ENCODE assay signal across 25 mouse cellular contexts in the genomic region with DNA sequence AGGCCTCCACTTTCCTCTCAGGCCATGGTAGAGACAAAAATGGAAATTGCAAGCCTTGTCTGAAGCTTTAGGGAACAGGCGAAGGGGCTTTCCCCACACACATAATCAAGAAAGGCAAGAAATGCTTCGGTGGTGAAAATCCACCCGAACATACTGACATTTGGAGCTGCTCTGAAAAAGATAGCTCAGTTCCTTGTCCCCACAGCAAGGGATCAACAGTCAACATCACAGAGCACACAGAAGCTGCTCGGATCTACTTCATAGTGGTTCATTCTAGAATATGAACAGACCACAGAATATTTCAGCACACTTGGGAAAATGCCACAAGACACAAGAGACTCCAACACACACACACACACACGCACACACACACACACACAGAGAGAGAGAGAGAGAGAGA. TPM values are rescaled to one million over a fixed set of nuclear protein-coding genes. Genes with fewer than 3 reads are reported as not detected.
A peak's percentile ranks its signal among the peaks of the same experiment; 100 is the strongest.
DNase-seq lines count a peak whose midpoint lies in the region; ATAC-seq and TF ChIP-seq lines count a peak whose summit lies in the region.
"Had no signal": no experiment of that assay in that cellular context is flagged by ENCODE, and none has a peak within 500 bp of the region (broad histone marks: within the 10 kb centered on the region; RNA-seq: fewer than 3 reads in every experiment).

No protein-coding gene starts in this region.

- dilution Hi-C loops in CH12.LX (cut with MboI; ENCODE audit: extremely low pct_ligation_motif_present, extremely low pct_unique_long_range_greater_than_20kb, low sequenced_read_pairs): no loop called here

- no peaks in the 10 kb centered on the region for H3K36me3 ChIP-seq in CH12.LX (replicated peaks in 1 of 2; ENCODE audit: control insufficient read depth in 1 of 2, insufficient read depth in 1 of 2, low read length in 1 of 2)
- H3K36me3 ChIP-seq in liver, embryonic 16.5 days (ENCODE audit: control insufficient read depth, insufficient read depth): no peaks in the 10 kb centered on the region
- H3K36me3 ChIP-seq: embryonic facial prominence, embryonic 13.5 days; heart, embryonic 12.5 days; midbrain, embryonic 12.5 days; neural tube, embryonic 12.5 days had no signal

- no peak for TF ChIP-seq RAD21 in CH12.LX (IDR thresholded peaks at IDR 0.05; ENCODE audit: low read depth, low read length)

- no peak overlapping the region for H3K9ac ChIP-seq in CH12.LX (ENCODE audit: insufficient read depth, low read depth)
- no peak overlapping the region for H3K9ac ChIP-seq in liver, embryonic 16.5 days (ENCODE audit: low read depth, low read length)
- H3K9ac ChIP-seq: embryonic facial prominence, embryonic 13.5 days; heart, embryonic 12.5 days; lung, embryonic 14.5 days; midbrain, embryonic 12.5 days; neural tube, embryonic 12.5 days had no signal

- no peaks in the 10 kb centered on the region for H3K79me2 ChIP-seq in CH12.LX (replicated peaks; ENCODE audit: control insufficient read depth, extremely low read depth, insufficient read depth, poor library complexity, severe bottlenecking)

- no peak for TF ChIP-seq POLR2A in CH12.LX (IDR thresholded peaks at IDR 0.05; ENCODE audit: low read depth, low read length)

- H3K4me2 ChIP-seq in CH12.LX (ENCODE audit: insufficient read depth, low read depth, poor library complexity, severe bottlenecking): peak overlapping the region; percentile 29; the same call in 1 of the 2 replicates
- no peak overlapping the region for H3K4me2 ChIP-seq in liver, embryonic 16.5 days (ENCODE audit: low read depth, low read length)
- H3K4me2 ChIP-seq: embryonic facial prominence, embryonic 13.5 days; heart, embryonic 12.5 days; lung, embryonic 14.5 days; midbrain, embryonic 12.5 days; neural tube, embryonic 12.5 days had no signal

- WGBS in liver, embryonic 16.5 days (ENCODE audit: insufficient replicate concordance): 42% methylated on average over 5 of the region's 5 CpGs

- H3K4me1 ChIP-seq in CH12.LX (ENCODE audit: control insufficient read depth in 1 of 2, insufficient read depth in 2 of 2): peaks cover 0 to 10% of the 10 kb centered on the region in 2 experiments; a peak in 2 of 4 replicates
- no peaks in the 10 kb centered on the region for H3K4me1 ChIP-seq in liver, embryonic 16.5 days (ENCODE audit: control insufficient read depth, low read depth, low read length)
- H3K4me1 ChIP-seq: embryonic facial prominence, embryonic 13.5 days; heart, embryonic 12.5 days; midbrain, embryonic 12.5 days; neural tube, embryonic 12.5 days had no signal

- peak; percentile 40 for DNase-seq in CH12.LX (ENCODE audit: extremely low read depth)
- DNase-seq in MEL-GATA-1-ER (ENCODE audit: extremely low read depth, low read depth): peak; percentile 62
- DNase-seq in frontal cortex, postnatal 25 days (ENCODE audit: low spot score in 2 of 2): no peak
- DNase-seq in kidney, postnatal 14 days: no peak
- DNase-seq: adrenal gland, postnatal 25 days; cerebellum, adult 18-20 months; cerebellum, postnatal 14 days; heart, postnatal 10 days; kidney, adult 9 months; kidney, postnatal 36 days; lung, embryonic 14.5 days; lung, postnatal 36 days; retina, postnatal 1 day; right cerebral cortex, postnatal 25 days had no signal

- TF ChIP-seq CTCF in CH12.LX (conservative IDR thresholded peaks at IDR 0.05 in 1 of 2, IDR thresholded peaks at IDR 0.05 in 1 of 2; ENCODE audit: low read depth in 2 of 2, low read length in 2 of 2): no peak

- H3K4me3 ChIP-seq in CH12.LX (replicated peaks in 1 of 3; ENCODE audit: low read depth in 2 of 3, low read length in 2 of 3, poor library complexity in 1 of 3): no peak overlapping the region
- H3K4me3 ChIP-seq in liver, embryonic 16.5 days (ENCODE audit: low read depth, low read length): no peak overlapping the region
- H3K4me3 ChIP-seq: embryonic facial prominence, embryonic 13.5 days; erythroblast, embryonic 14.5 days; heart, embryonic 12.5 days; midbrain, embryonic 12.5 days; neural tube, embryonic 12.5 days had no signal

- in situ Hi-C loops in CH12.LX (cut with MboI; ENCODE audit: low pct_ligation_motif_present, low pct_unique_long_range_greater_than_20kb, low sequenced_read_pairs): no loop called here

- ATAC-seq in liver, embryonic 16.5 days (ENCODE audit: low read depth): 0 out of 2 replicates have a peak, but pooled peaks have one; percentile 9
- ATAC-seq in monocyte, adult 5-6 weeks (replicated peaks; ENCODE audit: insufficient number of reproducible peaks, low FRiP score, low TSS enrichment, poor library complexity, severe bottlenecking): peak; percentile 77
- ATAC-seq in erythroid progenitor cell, adult 5-6 weeks (replicated peaks; ENCODE audit: low FRiP score, poor library complexity, severe bottlenecking): no peak
- ATAC-seq: forebrain, embryonic 14.5 days; hindbrain, postnatal 0 days; intestine, embryonic 16.5 days had no signal

- no peaks in the 10 kb centered on the region for H3K27me3 ChIP-seq in CH12.LX (replicated peaks)
- no peaks in the 10 kb centered on the region for H3K27me3 ChIP-seq in liver, embryonic 16.5 days (ENCODE audit: control insufficient read depth, insufficient read depth, low read depth, low read length)
- H3K27me3 ChIP-seq: embryonic facial prominence, embryonic 13.5 days; heart, embryonic 12.5 days; midbrain, embryonic 12.5 days; neural tube, embryonic 12.5 days had no signal

- TF ChIP-seq EP300 in CH12.LX (IDR thresholded peaks at IDR 0.05; ENCODE audit: low read length): no peak

- H3K27ac ChIP-seq in CH12.LX (ENCODE audit: insufficient read depth, low read depth): no peak overlapping the region
- H3K27ac ChIP-seq in liver, embryonic 16.5 days (ENCODE audit: low read length): no peak overlapping the region
- H3K27ac ChIP-seq: embryonic facial prominence, embryonic 13.5 days; hindbrain, postnatal 0 days; midbrain, embryonic 12.5 days; neural tube, embryonic 12.5 days had no signal

- H3K9me3 ChIP-seq in CH12.LX (replicated peaks; ENCODE audit: low read length): peaks cover 6% of the 10 kb centered on the region
- H3K9me3 ChIP-seq in liver, embryonic 16.5 days (replicated peaks; ENCODE audit: control insufficient read depth, low read length): no peaks in the 10 kb centered on the region
- H3K9me3 ChIP-seq: heart, embryonic 12.5 days; midbrain, embryonic 12.5 days had no signal

TF ChIP-seq in CH12.LX, 34 proteins besides CTCF, POLR2A, EP300 and RAD21:
- TF ChIP-seq ELF1 (IDR thresholded peaks at IDR 0.05; ENCODE audit: low read depth, low read length) (no peak), CHD2 (IDR thresholded peaks at IDR 0.05; ENCODE audit: low read length) (no peak), ZNF384 (IDR thresholded peaks at IDR 0.05; ENCODE audit: low read depth, low read length) (no peak), JUN (IDR thresholded peaks at IDR 0.05; ENCODE audit: insufficient read depth, low read depth, low read length) (no peak), HCFC1 (IDR thresholded peaks at IDR 0.05; ENCODE audit: low read depth, low read length) (no peak), PAX5 (IDR thresholded peaks at IDR 0.05; ENCODE audit: low read length) (no peak), ZC3H11A (IDR thresholded peaks at IDR 0.05; ENCODE audit: low read depth, low read length) (no peak), E2F4 (IDR thresholded peaks at IDR 0.05; ENCODE audit: insufficient replicate concordance, low read depth, low read length) (no peak), ZKSCAN1 (IDR thresholded peaks at IDR 0.05; ENCODE audit: borderline replicate concordance, low read depth, low read length) (no peak), MYC (IDR thresholded peaks at IDR 0.05; ENCODE audit: low read depth, low read length) (no peak), MAX (IDR thresholded peaks at IDR 0.05; ENCODE audit: low read length) (no peak), USF2 (conservative IDR thresholded peaks at IDR 0.05; ENCODE audit: low read depth, low read length) (no peak), SIN3A (IDR thresholded peaks at IDR 0.05; ENCODE audit: low read length) (no peak), ETS1 (conservative IDR thresholded peaks at IDR 0.05; ENCODE audit: low read depth, low read length) (no peak), MAZ (IDR thresholded peaks at IDR 0.05; ENCODE audit: low read depth, low read length) (no peak), MEF2A (IDR thresholded peaks at IDR 0.05; ENCODE audit: borderline replicate concordance, low read depth, low read length) (no peak), ZMIZ1 (IDR thresholded peaks at IDR 0.05; ENCODE audit: low read depth, low read length) (no peak)

RNA-seq across cellular contexts. Expression of a gene that starts 14.6 kb away (rescaled TPM):
- total RNA-seq in CH12.LX (2012; rRNA removed) (0.81 and 0.88 TPM in 2 replicates), CH12.LX (2014; rRNA removed) (0.16 and 0.30 TPM in 2 replicates)
- polyA plus RNA-seq in CH12.LX (2012; ENCODE audit: insufficient read length, low read depth): 1.4 and 1.8 TPM in 2 replicates
- polyA plus RNA-seq in liver, embryonic 16.5 days (2015; fragmentation: Nextera tagmentation; extraction: Ambion mirVana): 6.2 and 7.2 TPM in 2 replicates
- 39.0 to 79.2 TPM (median 41.9 TPM) in 3 replicates for total RNA-seq in monocyte, adult 5-6 weeks (2017)
- total RNA-seq in erythroid progenitor cell, adult 5-6 weeks (2015; ENCODE audit: low replicate concordance): 25.2 and 43.2 TPM in 2 replicates
- total RNA-seq in erythroid progenitor cell, adult 5-6 weeks (2017; ENCODE audit: low replicate concordance): 3.3 and 6.9 TPM in 2 replicates

RNA-seq across cellular contexts. Expression of a gene that starts 41.6 kb away (rescaled TPM):
- 15.3 and 17.8 TPM in 2 replicates for total RNA-seq in CH12.LX (2012; rRNA removed)
- 28.6 and 31.8 TPM in 2 replicates for total RNA-seq in CH12.LX (2014; rRNA removed)
- polyA plus RNA-seq in CH12.LX (2012; ENCODE audit: insufficient read length, low read depth): 29.9 and 34.9 TPM in 2 replicates
- 4.5 and 5.6 TPM in 2 replicates for polyA plus RNA-seq in liver, embryonic 16.5 days (2015; fragmentation: Nextera tagmentation; extraction: Ambion mirVana)
- total RNA-seq in monocyte, adult 5-6 weeks (2017): 23.9 to 27.3 TPM (median 24.0 TPM) in 3 replicates
- total RNA-seq in erythroid progenitor cell, adult 5-6 weeks (2015; ENCODE audit: low replicate concordance): 6.1 and 6.3 TPM in 2 replicates
- total RNA-seq in erythroid progenitor cell, adult 5-6 weeks (2017; ENCODE audit: low replicate concordance): 9.9 and 17.3 TPM in 2 replicates

Comparison
In these comparisons a context has a peak if more than half of its experiments do, and no peak if none do; other contexts are left out.
1. DNase-seq: peak in CH12.LX (single experiment) and MEL-GATA-1-ER (single experiment); none in frontal cortex, postnatal 25 days (0 of 2) and kidney, postnatal 14 days (single experiment).